Mouse (Mus musculus): ENCODE measurements at regions not wholly inside any gene's neighbourhood (a gene's known extent, or its start where the extent isn't known, plus 50 kb on each side); places are given as distances from the start of the nearest gene placed in this dataset.

- TF ChIP-seq CTCF (IDR thresholded peaks at IDR 0.05; ENCODE audit: extremely low read depth, insufficient read length, insufficient replicate concordance, low read depth, low read length) (no peak), POLR2A (IDR thresholded peaks at IDR 0.05; ENCODE audit: low read depth, low read length) (no peak)
Observed at GRCm38 (mm10) chr16:51845539-51845938, 185.5 kb upstream of the Cblb start.
